Comparison of ENCODE assay signal across 8 mouse cellular contexts in the genomic region with DNA sequence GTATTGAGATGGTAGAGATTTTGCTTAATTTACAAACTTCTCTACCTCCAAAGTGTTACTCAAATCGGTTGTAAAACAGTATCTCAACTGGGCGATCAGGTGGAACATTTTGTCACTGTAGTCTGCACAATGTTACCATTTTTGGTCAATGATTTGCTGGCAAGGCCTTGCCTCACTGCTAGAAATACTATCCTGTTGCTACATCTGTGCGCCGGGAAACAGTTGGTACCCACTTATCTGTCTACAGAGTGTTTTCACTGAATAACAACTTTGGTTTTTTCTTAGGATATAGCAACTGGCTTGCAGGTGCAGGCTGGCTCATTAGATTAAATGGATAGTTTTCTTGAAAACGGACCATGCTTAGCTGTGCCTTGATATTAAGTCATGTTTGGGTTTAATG. TPM values are rescaled to one million over a fixed set of nuclear protein-coding genes. Genes with fewer than 3 reads are reported as not detected.
A peak's percentile ranks its signal among the peaks of the same experiment; 100 is the strongest.
DNase-seq lines count a peak whose midpoint lies in the region; ATAC-seq and TF ChIP-seq lines count a peak whose summit lies in the region.

No protein-coding gene starts in this region.

- peak overlapping the region; percentile 73 for H3K4me2 ChIP-seq in heart, embryonic 15.5 days

- H3K27ac ChIP-seq in heart, embryonic 10.5 days = peak overlapping the region; percentile 98
- no peak overlapping the region for H3K27ac ChIP-seq in bone marrow, adult 2 months (ENCODE audit: control insufficient read depth, insufficient read depth, low read depth, low read length, poor library complexity)
- peak overlapping the region; percentile 99 for H3K27ac ChIP-seq in heart, embryonic 15.5 days

- no peaks in the 10 kb centered on the region for H3K9me3 ChIP-seq in heart, embryonic 10.5 days
- H3K9me3 ChIP-seq in heart, embryonic 15.5 days (replicated peaks) = no peaks in the 10 kb centered on the region

- H3K9ac ChIP-seq in heart, embryonic 15.5 days = peak overlapping the region; percentile 96

- ATAC-seq in heart, embryonic 15.5 days (replicated peaks; ENCODE audit: insufficient number of reproducible peaks, insufficient read depth, low FRiP score, low read depth) = no peak
- ATAC-seq in megakaryocyte, adult 5-6 weeks (ENCODE audit: poor library complexity, severe bottlenecking) = peak; percentile 15

- H3K4me3 ChIP-seq in heart, embryonic 10.5 days = peak overlapping the region; percentile 78
- peak overlapping the region; percentile 89 for H3K4me3 ChIP-seq in bone marrow, adult 2 months (replicated peaks; ENCODE audit: control insufficient read depth, low read depth, low read length)
- peak overlapping the region; percentile 86 for H3K4me3 ChIP-seq in heart, embryonic 15.5 days

- H3K4me1 ChIP-seq in heart, embryonic 10.5 days = peaks cover 23% of the 10 kb centered on the region
- no peaks in the 10 kb centered on the region; the same call in 1 of the 2 replicates for H3K4me1 ChIP-seq in bone marrow, adult 2 months (ENCODE audit: control insufficient read depth, insufficient read depth, low read length)
- peaks cover 36% of the 10 kb centered on the region for H3K4me1 ChIP-seq in heart, embryonic 15.5 days (replicated peaks)

- no peak for TF ChIP-seq CTCF in bone marrow, adult 2 months (IDR thresholded peaks at IDR 0.05; ENCODE audit: control insufficient read depth, insufficient read depth, low read length)

- no peak for TF ChIP-seq POLR2A in bone marrow, adult 2 months (IDR thresholded peaks at IDR 0.05; ENCODE audit: borderline replicate concordance, control insufficient read depth, low read depth, low read length)

- 3% methylated on average over 5 of the region's 5 CpGs for WGBS in heart, embryonic 10.5 days
- WGBS in bone marrow, adult 2 months = 11% methylated on average over 5 of the region's 5 CpGs
- under 1% methylated on average over 5 of the region's 5 CpGs for WGBS in heart, embryonic 15.5 days

- no peaks in the 10 kb centered on the region for H3K27me3 ChIP-seq in heart, embryonic 10.5 days (ENCODE audit: insufficient read depth, poor library complexity, severe bottlenecking)
- H3K27me3 ChIP-seq in heart, embryonic 15.5 days = no peaks in the 10 kb centered on the region

- no peak for DNase-seq in heart, embryonic 10.5 days (ENCODE audit: low spot score)
- DNase-seq in heart, adult 8-10 months (ENCODE audit: low spot score) = no peak
- DNase-seq in layer of hippocampus, adult 9-11 months = peak; percentile 50
- no peak for DNase-seq in urinary bladder, postnatal 10 days (ENCODE audit: low spot score)
- DNase-seq in ovary, postnatal 10 days (ENCODE audit: low spot score) = no peak

- no peaks in the 10 kb centered on the region for H3K36me3 ChIP-seq in heart, embryonic 10.5 days
- H3K36me3 ChIP-seq in heart, embryonic 15.5 days = no peaks in the 10 kb centered on the region

RNA-seq across cellular contexts. Expression of gene Dstn, which starts 1.1 kb away (rescaled TPM):
- 746 and 989 TPM in 2 replicates for polyA plus RNA-seq in heart, embryonic 10.5 days (2016; fragmentation: Nextera tagmentation; extraction: Ambion mirVana)
- 100 to 1,000 TPM; 129 to 151 (median 143) TPM for total RNA-seq in heart, adult 8-10 months (2022)
- 109 and 216 TPM in 2 replicates for polyA plus RNA-seq in bone marrow, adult 2 months (2011; ENCODE audit: insufficient read depth, insufficient read length, low replicate concordance, missing spikeins)
- 779 and 868 TPM in 2 replicates for polyA plus RNA-seq in heart, embryonic 15.5 days (2015; fragmentation: Nextera tagmentation; extraction: Ambion mirVana)
- total RNA-seq in megakaryocyte, adult 5-6 weeks (2015) = 379 and 399 TPM in 2 replicates
- total RNA-seq in megakaryocyte, adult 5-6 weeks (2017) = 518 and 538 TPM in 2 replicates

RNA-seq across cellular contexts. Expression of gene Bfsp1, which starts 53.3 kb away (rescaled TPM):
- polyA plus RNA-seq in heart, embryonic 10.5 days (2016; fragmentation: Nextera tagmentation; extraction: Ambion mirVana) = 2.1 and 2.2 TPM in 2 replicates
- under 1 TPM in 3 of 4 experiments, not detected in 1; 0.16 to 0.47 (median 0.17) TPM for total RNA-seq in heart, adult 8-10 months (2022)
- 0.75 and 0.92 TPM in 2 replicates for polyA plus RNA-seq in bone marrow, adult 2 months (2011; ENCODE audit: insufficient read depth, insufficient read length, low replicate concordance, missing spikeins)
- polyA plus RNA-seq in heart, embryonic 15.5 days (2015; fragmentation: Nextera tagmentation; extraction: Ambion mirVana) = 1.5 and 1.8 TPM in 2 replicates
- 0.41 TPM in 1 of 2 replicates, not detected in the other for total RNA-seq in megakaryocyte, adult 5-6 weeks (2015)
- total RNA-seq in megakaryocyte, adult 5-6 weeks (2017) = 0.73 and 0.99 TPM in 2 replicates
